Mouse (Mus musculus) CD8-positive naive resting alpha-beta T cell, adult 57 days (primary cell): ENCODE results near the gene Map1a. TPM values are rescaled to one million over a fixed set of nuclear protein-coding genes. Genes with fewer than 3 reads are reported as not detected.

Experiments used
- total RNA-seq: library from RNA; stranded (reverse); gene quantifications from one replicate; pipeline ENCODE4 v1.2.4, GENCODE M21; 2023

The Map1a gene
- total RNA-seq = 0.55 TPM

DNA sequence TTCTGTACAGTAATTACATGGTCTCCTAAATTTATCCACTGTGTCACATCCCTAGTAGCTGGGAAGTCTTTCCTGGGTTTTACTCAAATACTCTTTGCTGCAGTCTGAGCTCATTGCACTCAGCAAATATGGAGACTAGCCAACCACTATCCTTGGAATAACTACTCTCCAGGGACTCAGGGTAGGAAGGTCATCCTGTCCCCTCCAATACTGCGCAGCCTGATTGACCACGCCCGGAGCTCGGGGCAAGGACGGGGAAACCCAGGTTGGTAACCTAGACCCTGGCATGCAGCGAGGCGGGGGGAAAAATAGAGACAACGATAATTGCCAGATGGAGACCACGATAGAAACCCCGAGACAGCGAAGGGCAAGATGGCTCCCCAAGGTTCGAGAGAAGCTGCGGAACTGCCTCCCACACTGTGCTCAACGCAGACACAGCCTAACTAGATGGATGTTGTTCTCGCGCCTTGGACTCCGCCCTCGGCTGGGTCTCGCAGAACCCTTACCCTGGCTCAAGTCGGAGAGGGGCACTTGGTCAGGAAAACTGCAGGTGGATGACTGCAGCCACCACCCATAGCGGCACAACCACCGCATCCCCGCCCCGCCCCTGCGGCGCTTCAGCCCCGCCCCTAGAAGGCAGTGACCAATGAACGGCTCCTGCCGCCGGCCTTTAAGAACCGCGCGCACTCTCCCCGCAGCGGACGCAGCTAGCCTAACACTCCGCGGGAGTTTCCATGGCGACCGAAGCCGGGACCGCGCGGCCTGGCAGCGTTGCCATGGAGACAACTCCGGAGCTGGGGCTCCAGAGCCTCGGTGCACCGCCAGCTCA lies at the start of gene Map1a:
TSS of gene Map1a (plus strand) at position 700 of the 829 bp plus-strand sequence.

DNA sequence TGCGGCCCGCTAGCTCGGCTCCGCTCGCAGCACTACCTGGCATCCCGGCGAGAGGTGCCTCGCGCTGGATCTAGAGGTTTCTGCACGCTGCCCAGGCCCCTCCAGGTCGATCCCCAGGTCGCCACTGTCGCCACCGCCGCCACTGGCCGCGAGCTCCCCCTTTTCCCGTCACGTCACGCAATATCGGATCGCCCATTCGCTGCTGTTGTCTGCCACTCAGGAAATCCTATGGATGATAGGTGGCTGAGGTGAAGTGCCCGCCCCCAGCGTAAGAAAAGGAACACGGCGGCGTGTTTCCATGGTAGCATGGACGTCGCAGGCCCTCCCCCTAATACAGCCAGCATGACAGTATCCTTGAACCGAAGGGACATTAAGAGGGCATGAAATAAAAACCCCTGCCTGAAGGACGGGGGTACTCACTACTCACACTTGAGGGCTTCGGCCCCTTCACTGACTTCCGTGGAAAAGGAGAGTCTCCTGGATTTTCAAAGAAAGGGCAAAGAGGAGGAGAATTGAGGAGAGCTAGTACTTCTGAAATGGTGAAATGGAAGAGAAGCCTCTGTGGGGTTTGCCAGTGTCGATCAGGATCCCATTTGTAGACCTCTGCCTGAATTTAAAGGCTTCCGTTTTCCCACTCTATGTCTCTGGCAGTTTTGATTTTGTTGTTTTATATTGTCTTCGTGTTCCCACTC lies 18.0 kb upstream of the Map1a start, which contains the start of gene Trp53bp1:
TSS of gene Trp53bp1 (minus strand) at position 172 of the 692 bp plus-strand sequence.

DNA sequence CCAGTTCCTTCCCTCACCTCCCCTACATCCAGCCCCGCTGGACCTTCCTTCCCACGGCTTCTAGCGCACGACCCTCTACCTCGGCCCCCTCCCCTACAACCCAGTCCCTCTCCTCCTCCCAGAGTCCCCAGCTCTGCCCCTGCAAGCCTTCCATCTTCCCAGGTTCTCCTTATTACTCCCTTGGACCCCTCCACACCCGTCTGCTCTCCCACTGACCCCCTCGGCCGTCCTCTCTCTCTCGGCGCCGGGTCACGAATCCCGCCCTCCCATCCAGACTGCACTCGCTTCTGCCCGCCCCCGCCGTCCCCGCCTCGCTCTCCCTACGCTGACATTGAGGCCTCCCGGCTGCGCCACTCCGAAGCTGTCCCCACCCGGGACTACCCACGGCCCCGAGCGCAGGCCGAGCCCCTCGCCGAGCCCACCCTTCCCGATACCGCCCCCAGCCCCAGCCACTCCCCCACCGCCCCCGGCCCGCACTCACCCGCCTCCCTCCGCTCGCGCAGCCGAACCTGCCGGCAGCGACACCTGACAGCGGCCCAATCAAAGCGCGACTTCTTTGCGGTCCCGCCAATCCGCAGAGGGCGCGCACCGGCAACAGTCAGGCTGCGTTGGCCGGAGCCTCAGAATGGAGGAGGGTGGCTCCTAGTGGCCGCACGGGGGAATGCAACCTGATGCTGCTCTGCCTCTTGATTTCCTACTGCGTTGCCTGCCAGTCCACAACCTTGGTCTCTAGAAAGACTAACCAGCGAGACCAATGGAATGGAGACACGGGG lies 65.6 kb downstream of the Map1a start, which contains the start of gene Ppip5k1:
TSS of gene Ppip5k1 (minus strand) at position 577 of the 773 bp plus-strand sequence.

DNA sequence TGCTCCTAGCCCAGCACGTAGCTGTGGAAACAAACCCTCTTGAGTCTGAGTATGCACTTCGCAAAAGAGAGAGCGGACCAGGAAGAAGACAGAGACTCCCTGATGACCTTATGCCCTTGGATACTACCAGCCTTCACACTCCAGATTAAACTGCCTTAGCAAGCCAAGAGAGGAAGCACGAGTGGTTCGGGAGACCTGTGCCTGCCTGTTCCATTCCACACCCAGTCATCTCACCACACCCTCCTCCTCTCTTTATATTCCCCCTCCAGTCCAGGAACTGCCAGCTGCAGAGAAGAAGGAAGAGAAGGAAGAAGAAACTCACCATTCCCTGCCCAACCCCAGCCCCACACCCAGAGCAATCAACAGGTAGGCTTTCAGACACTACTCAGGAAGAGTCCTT lies 68.1 kb downstream of the Map1a start, which contains the start of gene Ckmt1:
TSS of gene Ckmt1 (plus strand) at position 221 of the 400 bp plus-strand sequence.

Other genes starting within 250 kb of the Map1a start
- not detected for gene Tgm5, start 203.8 kb upstream of the Map1a start, total RNA-seq
- not detected for gene Tgm7, start 179.8 kb upstream of the Map1a start, total RNA-seq
- gene Adal, start 149.2 kb upstream of the Map1a start, total RNA-seq = 17.3 TPM
- gene Lcmt2, start 148.9 kb upstream of the Map1a start, total RNA-seq = 11.8 TPM
- gene Tubgcp4, start 118.9 kb upstream of the Map1a start, total RNA-seq = 69.6 TPM
- gene Zscan29, start 118.5 kb upstream of the Map1a start, total RNA-seq = 26.8 TPM
- 70.9 TPM for gene Trp53bp1, start 18.2 kb upstream of the Map1a start, total RNA-seq
- gene Ppip5k1, start 65.8 kb downstream of the Map1a start, total RNA-seq = 18.4 TPM
- gene Ckmt1, start 68.1 kb downstream of the Map1a start, total RNA-seq = not detected
- gene Strc, start 97.6 kb downstream of the Map1a start, total RNA-seq = 1.0 TPM
- 123 TPM for gene Pdia3, start 124.2 kb downstream of the Map1a start, total RNA-seq
- 2.4 TPM for gene Catsper2, start 124.2 kb downstream of the Map1a start, total RNA-seq
- 7.6 TPM for gene Ell3, start 154.7 kb downstream of the Map1a start, total RNA-seq
- 263 TPM for gene Serf2, start 159.6 kb downstream of the Map1a start, total RNA-seq
- gene Hypk, start 163.7 kb downstream of the Map1a start, total RNA-seq = 33.6 TPM
- 0.37 TPM for gene Serinc4, start 167.2 kb downstream of the Map1a start, total RNA-seq
- gene Mfap1b, start 184.5 kb downstream of the Map1a start, total RNA-seq = 43.2 TPM
- 49.8 TPM for gene Mfap1a, start 217.1 kb downstream of the Map1a start, total RNA-seq
- gene Wdr76, start 217.1 kb downstream of the Map1a start, total RNA-seq = 17.5 TPM